Mouse (Mus musculus) forebrain, embryonic 11.5 days (tissue): ENCODE results near the gene Pcbd1. TPM values are rescaled to one million over a fixed set of nuclear protein-coding genes. Genes with fewer than 3 reads are reported as not detected.

Source experiments
- ATAC-seq: fragments of 200-750 bp; cut with Nextera tagmentation; replicated peaks from 2 replicates; pipeline ENCODE4 v1.8.0; 2017; ENCODE audit warnings: moderate TSS enrichment; ENCODE audit not compliant: low FRiP score
- DNase-seq: peaks from one replicate; pipeline ENCODE4 v3.0.0-alpha.2; 2017; ENCODE audit warnings: low spot score
- H3K27ac ChIP-seq: fragments of 300-500 bp; sonication (generic); 2 replicates; pipeline ENCODE4 v1.5.1; 2014; ENCODE audit warnings: low read depth, low read length
- H3K27me3 ChIP-seq: fragments of 300-500 bp; sonication (generic); 2 replicates; pipeline ENCODE4 v1.6.1; 2014; ENCODE audit warnings: mild to moderate bottlenecking, low read length, mixed read lengths; ENCODE audit not compliant: control insufficient read depth, insufficient read depth
- H3K36me3 ChIP-seq: fragments of 300-500 bp; sonication (generic); 2 replicates; pipeline ENCODE4 v1.6.1; 2014; ENCODE audit warnings: mild to moderate bottlenecking, low read length, moderate library complexity, mixed read lengths; ENCODE audit not compliant: control insufficient read depth, insufficient read depth
- H3K4me1 ChIP-seq: fragments of 300-500 bp; sonication (generic); replicated peaks from 2 replicates; pipeline ENCODE4 v1.6.1; 2014; ENCODE audit warnings: low read length, mixed read lengths; ENCODE audit not compliant: control insufficient read depth, insufficient read depth
- H3K4me2 ChIP-seq: fragments of 300-500 bp; sonication (generic); 2 replicates; pipeline ENCODE4 v1.6.1; 2014; ENCODE audit warnings: low read depth, mild to moderate bottlenecking, low read length, moderate library complexity, mixed read lengths; ENCODE audit not compliant: severe bottlenecking
- H3K4me3 ChIP-seq: fragments of 300-500 bp; sonication (generic); 2 replicates; pipeline ENCODE4 v1.5.1; 2014; ENCODE audit warnings: low read depth, low read length
- H3K9ac ChIP-seq: fragments of 300-500 bp; sonication (generic); 2 replicates; pipeline ENCODE4 v1.6.1; 2014; ENCODE audit warnings: low read length
- H3K9me3 ChIP-seq: fragments of 300-500 bp; sonication (generic); 2 replicates; pipeline ENCODE4 v1.6.1; 2016; ENCODE audit warnings: low read length, mixed read lengths; ENCODE audit not compliant: control insufficient read depth
- WGBS: fragments of 180-500 bp; shearing (Covaris S2); extraction: QIAGEN DNeasy Blood & Tissue Kit; methylation state at CpG from one replicate; pipeline ENCODE4 v1.1.7; 2014; 5-methylcytosine and 5-hydroxymethylcytosine counted together
- polyA plus RNA-seq: library from polyadenylated mRNA; unstranded; fragments of >200 nt; fragmentation: Nextera tagmentation; extraction: Ambion mirVana; gene quantifications from 2 replicates; pipeline ENCODE4 v1.2.1, GENCODE M21; 2014

Pcbd1 gene
- polyA plus RNA-seq, 1 experiment from 2014 or later, result 17.6 TPM

GRCm38 (mm10) chr10:61123276-61123913, 34.3 kb downstream of the Pcbd1 start:
- no peak for ATAC-seq
- WGBS, result 94% methylated on average over 3 of the region's 3 CpGs

GRCm38 (mm10) chr10:61124462-61124861, 35.3 kb downstream of the Pcbd1 start:
- Histone ChIP-seq H3K4me2 (no peak overlapping the region), H3K27me3 (no peaks in the 10 kb centered on the region), H3K36me3 (peaks cover 3% of the 10 kb centered on the region; the same call in 1 of the 2 replicates), H3K9me3 (no peaks in the 10 kb centered on the region), H3K4me1 (no peaks in the 10 kb centered on the region), H3K9ac (no peak overlapping the region), H3K4me3 (no peak overlapping the region), H3K27ac (no peak overlapping the region)
- WGBS, result 89% methylated on average over 2 of the region's 2 CpGs
- no peak for DNase-seq
- no peak for ATAC-seq

More at GRCm38 (mm10) chr10:61123276-61123913, 34.3 kb downstream of the Pcbd1 start:
- H3K9me3 ChIP-seq, result no peaks in the 10 kb centered on the region
- H3K27ac ChIP-seq, result no peak overlapping the region
- no peak overlapping the region for H3K9ac ChIP-seq
- no peak overlapping the region for H3K4me2 ChIP-seq
- peaks cover 3% of the 10 kb centered on the region; the same call in 1 of the 2 replicates for H3K36me3 ChIP-seq
- H3K4me3 ChIP-seq, result no peak overlapping the region
- no peaks in the 10 kb centered on the region for H3K27me3 ChIP-seq
- DNase-seq, result no peak
- H3K4me1 ChIP-seq, result no peaks in the 10 kb centered on the region

- Histone ChIP-seq H3K4me1 (no peaks in the 10 kb centered on the region), H3K27ac (no peak overlapping the region), H3K36me3 (no peaks in the 10 kb centered on the region), H3K4me2 (no peak overlapping the region), H3K9me3 (no peaks in the 10 kb centered on the region), H3K9ac (no peak overlapping the region), H3K27me3 (no peaks in the 10 kb centered on the region), H3K4me3 (no peak overlapping the region)
- no peak for ATAC-seq
- DNase-seq, result no peak
- 97% methylated on average over 1 of the region's 1 CpGs for WGBS
These were observed 39.7 kb downstream of the Pcbd1 start for GRCm38 (mm10) chr10:61128701-61129365.

DNA sequence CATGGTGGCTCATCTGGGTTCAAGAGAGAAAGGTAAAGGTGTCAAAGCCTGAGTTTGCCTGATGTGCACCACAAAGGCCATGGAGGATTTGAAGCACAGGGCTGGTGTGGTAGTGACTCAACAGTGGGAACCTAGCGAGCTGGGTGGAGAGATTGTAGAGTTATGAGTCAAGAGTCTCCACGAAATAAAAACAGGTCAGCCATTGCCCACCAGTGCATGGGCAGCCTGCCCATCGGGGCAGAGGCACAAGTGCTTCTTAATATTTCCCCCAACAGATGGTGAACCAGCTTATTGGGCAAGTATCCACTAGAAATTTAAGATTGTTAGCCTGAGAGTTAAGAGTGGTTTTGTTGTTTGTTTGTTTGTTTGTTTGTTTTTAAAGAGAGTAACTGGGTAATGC, 41.8 kb downstream of the Pcbd1 start:
- H3K4me2 ChIP-seq, result no peak overlapping the region
- no peak overlapping the region for H3K4me3 ChIP-seq
- H3K27ac ChIP-seq, result no peak overlapping the region
- no peak for DNase-seq
- no peaks in the 10 kb centered on the region for H3K27me3 ChIP-seq
- WGBS, result 85% methylated on average over 3 of the region's 3 CpGs
- H3K9me3 ChIP-seq, result no peaks in the 10 kb centered on the region
- no peak overlapping the region for H3K9ac ChIP-seq
- ATAC-seq, result no peak
- no peaks in the 10 kb centered on the region for H3K36me3 ChIP-seq
- no peaks in the 10 kb centered on the region for H3K4me1 ChIP-seq

DNA sequence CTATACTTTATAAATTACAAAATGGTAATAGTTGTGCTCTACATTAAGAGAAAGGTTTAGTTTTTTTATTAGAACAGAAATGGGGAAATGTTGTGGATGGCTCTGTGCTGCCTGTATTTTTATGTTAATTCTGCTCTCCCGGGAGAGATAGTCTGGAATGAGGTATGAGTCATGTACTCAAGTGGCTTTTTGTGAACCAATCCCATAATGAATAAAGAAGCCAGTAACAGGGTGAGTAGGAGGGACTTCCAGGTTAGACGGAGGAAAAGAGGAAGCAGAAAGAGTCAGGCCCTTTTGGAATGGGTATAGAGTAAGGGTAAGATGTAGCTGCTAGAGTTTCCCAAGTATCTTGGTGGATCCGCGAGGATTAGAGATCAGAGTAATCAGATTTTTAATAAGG, 44.9 kb downstream of the Pcbd1 start:
- WGBS, result 83% methylated on average over 4 of the region's 4 CpGs
- no peak overlapping the region for H3K9ac ChIP-seq
- no peaks in the 10 kb centered on the region for H3K36me3 ChIP-seq
- no peak overlapping the region for H3K4me2 ChIP-seq
- no peak for ATAC-seq
- H3K4me1 ChIP-seq, result no peaks in the 10 kb centered on the region
- no peak overlapping the region for H3K27ac ChIP-seq
- H3K27me3 ChIP-seq, result no peaks in the 10 kb centered on the region
- no peaks in the 10 kb centered on the region for H3K9me3 ChIP-seq
- DNase-seq, result no peak
- no peak overlapping the region for H3K4me3 ChIP-seq

- 72% methylated on average over 3 of the region's 3 CpGs for WGBS
- H3K36me3 ChIP-seq, result no peaks in the 10 kb centered on the region
- no peak overlapping the region for H3K27ac ChIP-seq
- H3K4me2 ChIP-seq, result no peak overlapping the region
- ATAC-seq (no peak), DNase-seq (no peak)
- H3K4me1 ChIP-seq, result no peaks in the 10 kb centered on the region
- H3K9ac ChIP-seq, result no peak overlapping the region
- no peak overlapping the region for H3K4me3 ChIP-seq
- H3K27me3 ChIP-seq, result no peaks in the 10 kb centered on the region
- no peaks in the 10 kb centered on the region for H3K9me3 ChIP-seq
These were observed 46.2 kb downstream of the Pcbd1 start for GRCm38 (mm10) chr10:61135226-61135839.

DNA sequence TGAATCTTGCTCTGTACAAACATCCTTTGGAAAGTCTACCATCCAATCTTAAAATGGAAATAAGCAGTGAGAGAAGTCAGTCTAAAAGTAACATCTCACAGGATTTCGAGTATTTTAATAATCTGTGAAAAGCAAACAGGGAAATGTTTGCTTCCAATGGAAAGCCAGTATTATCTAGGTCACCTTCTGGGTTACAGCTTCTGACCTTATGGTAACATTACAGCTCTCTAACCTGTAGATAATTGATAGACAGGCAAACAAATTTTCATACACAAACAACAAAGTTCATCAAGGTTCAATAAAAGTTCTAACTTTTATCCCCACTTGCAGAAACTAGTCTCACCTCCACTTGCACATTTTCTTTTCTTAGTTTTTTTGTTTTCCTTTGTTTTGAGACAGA, 48.4 kb downstream of the Pcbd1 start:
- no peak overlapping the region for H3K4me3 ChIP-seq
- no peak overlapping the region for H3K4me2 ChIP-seq
- no peak overlapping the region for H3K27ac ChIP-seq
- 76% methylated on average over 1 of the region's 1 CpGs for WGBS
- no peaks in the 10 kb centered on the region for H3K27me3 ChIP-seq
- no peaks in the 10 kb centered on the region for H3K9me3 ChIP-seq
- no peaks in the 10 kb centered on the region for H3K4me1 ChIP-seq
- DNase-seq, result no peak
- H3K9ac ChIP-seq, result no peak overlapping the region
- no peaks in the 10 kb centered on the region for H3K36me3 ChIP-seq
- no peak for ATAC-seq

GRCm38 (mm10) chr10:61143343-61143742, 54.2 kb downstream of the Pcbd1 start:
- Histone ChIP-seq H3K4me2 (no peak overlapping the region), H3K9ac (no peak overlapping the region), H3K27ac (no peak overlapping the region), H3K27me3 (no peaks in the 10 kb centered on the region), H3K9me3 (no peaks in the 10 kb centered on the region), H3K4me3 (no peak overlapping the region), H3K4me1 (0 out of 2 replicates have a peak, but pooled peaks cover 2% of the 10 kb centered on the region), H3K36me3 (no peaks in the 10 kb centered on the region)
- ATAC-seq (no peak), DNase-seq (no peak)
- 88% methylated on average over 2 of the region's 2 CpGs for WGBS
